Mouse (Mus musculus) gastrocnemius, adult 18-20 months (tissue): Measurements from ENCODE around the gene Pitpnm1. TPM values are rescaled to one million over a fixed set of nuclear protein-coding genes. Genes with fewer than 3 reads are reported as not detected.

ENCODE experiments used
- DNase-seq: peaks from one replicate; pipeline ENCODE4 v3.0.0; 2021; ENCODE audit warnings: low spot score
- total RNA-seq, 2 experiments: library from RNA; stranded (reverse); gene quantifications; 2 replicates each; pipeline ENCODE4 v1.2.3; 2021

Pitpnm1 gene
- total RNA-seq, 2 experiments from 2014 or later = 2.0 to 3.7 TPM

- DNase-seq = no peak
Observed at GRCm38 (mm10) chr19:4136463-4136862, 36.7 kb downstream of the Pitpnm1 start.

- DNase-seq = no peak
Observed at GRCm38 (mm10) chr19:4137913-4138312, 38.1 kb downstream of the Pitpnm1 start.

- DNase-seq = no peak
Observed at GRCm38 (mm10) chr19:4139446-4139845, 39.6 kb downstream of the Pitpnm1 start, which contains the start of gene Gpr152. TSS of gene Gpr152 (plus strand) at chr19:4139787.

GRCm38 (mm10) chr19:4140147-4140546, 40.3 kb downstream of the Pitpnm1 start:
- no peak for DNase-seq

GRCm38 (mm10) chr19:4142416-4143173, 42.8 kb downstream of the Pitpnm1 start:
- no peak for DNase-seq

- no peak for DNase-seq
Observed at GRCm38 (mm10) chr19:4143759-4144268, 44.0 kb downstream of the Pitpnm1 start, which contains the start of gene Cabp4. TSS of gene Cabp4 (minus strand) at chr19:4144033.

- peak; percentile 33 for DNase-seq
Observed at GRCm38 (mm10) chr19:4144550-4145498, 45.0 kb downstream of the Pitpnm1 start.

- DNase-seq = no peak
Observed at GRCm38 (mm10) chr19:4145936-4146335, 46.1 kb downstream of the Pitpnm1 start.

GRCm38 (mm10) chr19:4146366-4147021, 46.7 kb downstream of the Pitpnm1 start:
- DNase-seq = no peak

- DNase-seq = no peak
Observed at GRCm38 (mm10) chr19:4147022-4147405, 47.2 kb downstream of the Pitpnm1 start.

GRCm38 (mm10) chr19:4147782-4148490, 48.1 kb downstream of the Pitpnm1 start:
- DNase-seq = no peak

- DNase-seq = peak; percentile 97
Observed at GRCm38 (mm10) chr19:4148491-4148806, 48.7 kb downstream of the Pitpnm1 start, which contains the start of gene Coro1b. TSS of gene Coro1b (plus strand) at chr19:4148619.

- no peak for DNase-seq
Observed at GRCm38 (mm10) chr19:4148819-4149218, 49.0 kb downstream of the Pitpnm1 start.

- no peak for DNase-seq
Observed at GRCm38 (mm10) chr19:4149283-4149682, 49.5 kb downstream of the Pitpnm1 start.

- no peak for DNase-seq
Observed at GRCm38 (mm10) chr19:4149764-4150461, 50.1 kb downstream of the Pitpnm1 start.

- DNase-seq = no peak
Observed at GRCm38 (mm10) chr19:4150567-4151487, 51.0 kb downstream of the Pitpnm1 start.

- DNase-seq = no peak
Observed at GRCm38 (mm10) chr19:4151488-4151860, 51.7 kb downstream of the Pitpnm1 start.

- no peak for DNase-seq
Observed at GRCm38 (mm10) chr19:4151898-4152297, 52.1 kb downstream of the Pitpnm1 start.
